Comparison of ENCODE assay signal across 14 mouse cellular contexts in the genomic region with DNA sequence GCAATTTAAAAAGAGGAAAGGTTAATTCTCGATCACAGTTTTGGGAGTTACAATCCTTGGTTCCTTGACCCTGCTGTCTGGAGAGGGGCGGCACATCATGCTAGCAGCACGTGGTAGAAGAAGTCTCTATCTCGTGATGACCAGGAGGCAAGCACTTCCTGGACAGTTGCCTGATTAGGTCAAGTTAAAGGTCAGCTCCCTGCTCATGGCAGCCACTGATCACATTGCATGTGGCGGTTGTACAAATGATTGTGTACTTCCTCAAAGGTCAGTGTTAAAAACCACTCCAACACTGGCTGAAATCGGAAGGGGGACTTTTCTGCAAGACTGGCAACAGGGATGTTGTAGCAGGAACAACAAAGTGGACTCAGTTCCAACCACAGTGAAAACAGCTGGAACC.
DNase-seq lines count a peak whose midpoint lies in the region; ATAC-seq and TF ChIP-seq lines count a peak whose summit lies in the region.
"Had no signal": no experiment of that assay in that cellular context is flagged by ENCODE, and none has a peak within 500 bp of the region (broad histone marks: within the 10 kb centered on the region; RNA-seq: fewer than 3 reads in every experiment).

No protein-coding gene starts in this region.

- no peaks in the 10 kb centered on the region for H3K4me1 ChIP-seq in heart, postnatal 0 days (ENCODE audit: control insufficient read depth, insufficient read depth)
- peaks cover 2% of the 10 kb centered on the region; the same call in 1 of the 2 replicates for H3K4me1 ChIP-seq in testis, adult 2 months (ENCODE audit: control insufficient read depth, insufficient read depth, low read length)
- H3K4me1 ChIP-seq: midbrain, embryonic 15.5 days had no signal

- intact Hi-C loops in heart, postnatal 14 days (cut with DNase I), result no loop called here

- TF ChIP-seq EP300 in heart, postnatal 0 days (IDR thresholded peaks at IDR 0.05; ENCODE audit: low read depth), result no peak

- ATAC-seq in heart, postnatal 0 days (ENCODE audit: insufficient read depth, low read depth), result no peak
- ATAC-seq: forebrain, embryonic 14.5 days; hindbrain, postnatal 0 days; midbrain, embryonic 15.5 days had no signal

- no peak for DNase-seq in heart, postnatal 0 days (ENCODE audit: low spot score)
- no peak for DNase-seq in heart, postnatal 14 days
- no peak for DNase-seq in testis, postnatal 10 days (ENCODE audit: low spot score)
- peak; percentile 19 for DNase-seq in liver
- no peak for DNase-seq in right cerebral cortex, postnatal 4 days
- no peak for DNase-seq in ovary, postnatal 36 days (ENCODE audit: low spot score)
- DNase-seq: cerebellum, adult 9-11 months; layer of hippocampus, postnatal 36 days; right cerebral cortex, postnatal 25 days had no signal

- no peaks in the 10 kb centered on the region for H3K9me3 ChIP-seq in heart, postnatal 0 days (replicated peaks; ENCODE audit: control insufficient read depth, low read length)
- H3K9me3 ChIP-seq: embryonic facial prominence, embryonic 13.5 days; midbrain, embryonic 15.5 days had no signal

- WGBS in heart, postnatal 0 days, result 58% methylated on average over 6 of the region's 6 CpGs

- H3K4me3 ChIP-seq in heart, postnatal 0 days (ENCODE audit: low read depth, low read length), result no peak overlapping the region
- H3K4me3 ChIP-seq in testis, adult 2 months (ENCODE audit: control insufficient read depth, low read depth, low read length), result no peak overlapping the region
- H3K4me3 ChIP-seq: embryonic facial prominence, embryonic 13.5 days; midbrain, embryonic 15.5 days had no signal

- H3K27ac ChIP-seq in heart, postnatal 0 days (ENCODE audit: low read depth), result peak overlapping the region; percentile 44; the same call in 1 of the 2 replicates
- peak overlapping the region; percentile 54; the same call in 1 of the 2 replicates for H3K27ac ChIP-seq in testis, adult 2 months (ENCODE audit: control insufficient read depth, insufficient read depth, low read depth, low read length)
- H3K27ac ChIP-seq: embryonic facial prominence, embryonic 13.5 days; hindbrain, postnatal 0 days; midbrain, embryonic 15.5 days had no signal

- no peak overlapping the region for H3K4me2 ChIP-seq in heart, postnatal 0 days (ENCODE audit: low read depth, low read length)
- H3K4me2 ChIP-seq: embryonic facial prominence, embryonic 13.5 days; midbrain, embryonic 15.5 days had no signal

- TF ChIP-seq POLR2A in testis, adult 2 months (IDR thresholded peaks at IDR 0.05; ENCODE audit: control insufficient read depth, low read depth, low read length), result no peak

- H3K36me3 ChIP-seq in heart, postnatal 0 days (replicated peaks; ENCODE audit: control insufficient read depth, insufficient read depth, low read length), result no peaks in the 10 kb centered on the region
- H3K36me3 ChIP-seq in testis, adult 2 months (ENCODE audit: control insufficient read depth, insufficient read depth, low read length), result no peaks in the 10 kb centered on the region
- H3K36me3 ChIP-seq: embryonic facial prominence, embryonic 13.5 days; midbrain, embryonic 15.5 days had no signal

- H3K9ac ChIP-seq in heart, postnatal 0 days (replicated peaks; ENCODE audit: low read depth, low read length), result no peak overlapping the region
- H3K9ac ChIP-seq: embryonic facial prominence, embryonic 13.5 days; midbrain, embryonic 15.5 days had no signal

- no peaks in the 10 kb centered on the region for H3K27me3 ChIP-seq in heart, postnatal 0 days (ENCODE audit: control insufficient read depth, insufficient read depth, low read length)
- no peaks in the 10 kb centered on the region for H3K27me3 ChIP-seq in testis, adult 2 months (ENCODE audit: control insufficient read depth, insufficient read depth, low read length)
- H3K27me3 ChIP-seq: embryonic facial prominence, embryonic 13.5 days; midbrain, embryonic 15.5 days had no signal

- no peak for TF ChIP-seq CTCF in heart, postnatal 0 days (IDR thresholded peaks at IDR 0.05; ENCODE audit: low read depth)
- TF ChIP-seq CTCF in testis, adult 2 months (IDR thresholded peaks at IDR 0.05; ENCODE audit: control insufficient read depth, insufficient read depth, insufficient replicate concordance, low read depth, low read length), result no peak
